Mouse (Mus musculus) urinary bladder, postnatal 25 days (tissue): ENCODE results near the gene Olfr933.

Source experiments
- DNase-seq: peaks from one replicate; pipeline ENCODE4 v3.0.0; 2022; ENCODE audit warnings: low spot score

The Olfr933 gene

GRCm38 (mm10) chr9:38972013-38972412, at the start of gene Olfr933:
Gene Olfr933 (plus strand): TSS chr9:38972313.
- DNase-seq: no peak

GRCm38 (mm10) chr9:38929509-38929908, 42.6 kb upstream of the Olfr933 start, which contains the start of gene Olfr930:
Gene Olfr930 (plus strand): TSS chr9:38929809.
- no peak for DNase-seq

- DNase-seq: no peak
Observed at GRCm38 (mm10) chr9:38953401-38954123, 18.6 kb upstream of the Olfr933 start.

- no peak for DNase-seq
Observed at GRCm38 (mm10) chr9:38954124-38954416, 18.0 kb upstream of the Olfr933 start.

- DNase-seq: no peak
Observed at GRCm38 (mm10) chr9:38988215-38988614, 16.1 kb downstream of the Olfr933 start, which contains the start of gene Olfr934. Gene Olfr934 (minus strand): TSS chr9:38988315.

- DNase-seq: no peak
Observed at GRCm38 (mm10) chr9:38999583-38999982, 27.5 kb downstream of the Olfr933 start, which contains the start of gene Olfr935. Gene Olfr935 (minus strand): TSS chr9:38999683.

- no peak for DNase-seq
Observed at GRCm38 (mm10) chr9:39023277-39023676, 51.2 kb downstream of the Olfr933 start, which contains the start of gene Olfr146. Gene Olfr146 (minus strand): TSS chr9:39023377.
